Mouse (Mus musculus): Measurements from ENCODE around the gene Kcng3.

Gene Kcng3

DNA sequence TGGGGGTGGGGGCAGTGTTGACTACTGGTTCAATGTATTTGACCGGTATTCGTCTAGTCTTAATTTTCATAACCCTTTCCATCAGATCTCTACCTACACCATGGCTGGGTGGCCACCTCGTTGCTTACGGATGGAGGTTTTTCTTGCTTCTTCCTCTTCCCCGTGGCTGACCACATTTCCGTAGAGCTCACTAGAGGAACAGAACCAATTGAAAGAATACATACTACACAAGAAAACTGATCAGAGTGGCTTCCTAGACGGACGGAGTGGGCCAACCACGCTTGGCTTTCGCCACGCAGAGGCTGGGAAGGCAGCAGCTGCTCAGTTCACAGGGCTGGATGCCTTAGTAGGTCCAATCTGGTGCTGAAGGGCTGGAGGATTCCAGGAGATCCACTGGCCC is 75.9 kb downstream of the Kcng3 start:
- DNase-seq (ENCODE audit: low spot score in 2 of 2): no peak

GRCm38 (mm10) chr17:83554997-83555396 is 76.7 kb downstream of the Kcng3 start:
- no peak for DNase-seq (ENCODE audit: low spot score in 2 of 2)

- DNase-seq (ENCODE audit: low spot score in 2 of 2): peak in 1 of 2 experiments; percentile 19
Measured at GRCm38 (mm10) chr17:83548501-83549233, 83.0 kb downstream of the Kcng3 start.

DNA sequence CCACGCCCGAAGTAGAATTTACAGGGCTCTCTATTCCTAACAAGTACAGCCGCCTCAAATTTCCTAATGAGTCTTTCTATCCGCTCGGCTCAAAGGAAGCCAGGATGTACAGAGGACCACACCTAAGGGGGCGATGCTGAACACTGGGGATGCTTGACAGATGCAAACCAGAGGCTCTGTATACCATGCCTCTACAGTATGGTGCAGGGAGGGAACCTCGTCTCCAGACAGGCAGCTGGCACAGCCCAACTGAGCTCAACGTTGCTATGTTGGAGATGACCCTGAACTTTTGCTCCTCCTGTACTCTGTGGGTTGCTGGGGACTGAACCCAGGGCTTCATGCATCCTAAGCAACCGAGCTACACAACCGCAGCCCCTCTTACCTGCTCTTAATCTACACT is 84.5 kb downstream of the Kcng3 start:
- DNase-seq (ENCODE audit: low spot score in 2 of 2): no peak

DNA sequence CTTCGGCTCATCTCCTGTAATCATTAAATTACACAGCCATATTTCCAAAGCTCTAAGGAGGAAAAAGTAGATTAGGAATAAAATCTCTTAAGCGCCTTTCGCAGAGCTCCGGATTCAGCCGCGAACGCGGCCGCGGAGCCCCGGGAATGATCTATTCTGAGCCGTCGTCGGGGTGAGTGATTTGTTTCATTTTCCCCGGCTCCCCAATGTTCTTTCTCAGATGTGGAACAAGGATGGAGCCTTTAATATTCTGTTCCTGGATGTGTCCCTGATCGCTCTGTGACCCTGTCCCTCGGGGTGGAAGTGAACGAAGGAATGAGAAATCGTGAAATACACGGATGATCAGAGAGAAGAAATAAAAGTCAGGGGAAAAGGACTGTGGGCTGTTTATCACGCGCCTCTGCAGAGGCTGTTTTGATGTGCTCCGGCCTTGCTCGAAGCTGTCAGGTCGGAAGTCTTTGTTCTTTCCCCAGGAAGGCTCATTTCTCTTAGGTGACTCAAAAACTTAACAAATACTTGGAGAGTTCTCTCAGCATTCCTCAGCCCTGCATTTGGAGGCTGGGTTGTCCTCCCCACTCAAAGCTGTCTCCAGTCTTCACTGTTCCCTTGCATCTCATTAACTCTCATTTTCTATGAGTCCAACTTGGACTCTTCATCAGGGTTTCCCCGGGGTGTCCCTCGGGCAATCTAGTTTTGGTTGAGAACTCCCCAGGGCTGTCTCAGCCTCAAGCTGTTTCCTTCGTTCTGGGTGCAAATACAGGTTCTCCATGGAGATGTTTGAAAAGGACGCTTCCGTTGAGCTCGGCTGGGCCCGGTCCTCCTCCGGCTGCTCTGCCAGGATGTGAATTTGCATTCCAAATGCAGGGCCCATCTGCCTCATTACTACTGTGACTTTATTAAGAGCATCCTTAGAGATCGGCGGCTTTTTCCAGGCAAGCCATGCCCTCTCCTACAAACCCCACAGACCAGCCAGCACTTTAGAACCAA is 85.6 kb downstream of the Kcng3 start:
- peak in 1 of 2 experiments; percentile 11 for DNase-seq (ENCODE audit: low spot score in 2 of 2)

DNA sequence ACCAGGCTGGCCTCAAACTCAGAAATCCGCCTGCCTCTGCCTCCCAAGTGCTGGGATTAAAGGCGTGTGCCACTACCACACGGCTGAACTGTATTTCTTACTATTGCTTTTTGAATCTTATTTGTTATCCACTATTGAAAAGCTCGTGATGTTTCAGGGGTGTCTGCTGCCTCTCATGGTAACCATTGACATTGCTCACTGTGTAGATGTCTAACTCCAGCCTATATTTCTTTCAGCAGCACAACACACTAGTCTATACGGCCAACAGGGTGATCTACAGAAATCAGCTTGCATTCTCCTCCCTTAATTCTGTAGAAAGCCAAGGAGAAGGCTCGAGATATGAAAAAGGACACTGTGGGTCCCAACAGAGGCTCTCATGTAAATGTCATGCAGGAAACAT is 86.4 kb downstream of the Kcng3 start:
- DNase-seq (ENCODE audit: low spot score in 2 of 2): no peak

DNA sequence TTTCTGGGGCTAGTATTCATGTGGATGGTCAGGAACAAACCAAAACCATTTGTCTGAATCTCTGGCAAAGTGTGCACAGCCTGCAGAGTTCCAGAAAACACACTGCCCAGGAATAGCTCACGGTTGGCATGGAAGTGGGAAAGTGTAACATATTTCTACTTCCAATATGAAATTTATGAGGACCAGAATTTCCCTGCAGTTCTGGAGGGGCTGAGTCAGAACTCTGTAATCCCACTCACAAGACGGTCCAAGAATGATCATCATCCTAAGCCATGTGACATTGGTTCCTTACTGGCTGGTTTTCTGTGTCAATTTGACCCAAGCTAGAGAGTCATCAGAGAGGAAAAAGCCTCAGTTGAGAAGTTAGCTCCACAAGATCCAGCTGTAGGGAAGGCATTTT is 89.3 kb downstream of the Kcng3 start:
- DNase-seq (ENCODE audit: low spot score in 2 of 2): no peak

- no peak for DNase-seq (ENCODE audit: low spot score in 2 of 2)
Measured at GRCm38 (mm10) chr17:83539262-83540037, 92.2 kb downstream of the Kcng3 start.

DNA sequence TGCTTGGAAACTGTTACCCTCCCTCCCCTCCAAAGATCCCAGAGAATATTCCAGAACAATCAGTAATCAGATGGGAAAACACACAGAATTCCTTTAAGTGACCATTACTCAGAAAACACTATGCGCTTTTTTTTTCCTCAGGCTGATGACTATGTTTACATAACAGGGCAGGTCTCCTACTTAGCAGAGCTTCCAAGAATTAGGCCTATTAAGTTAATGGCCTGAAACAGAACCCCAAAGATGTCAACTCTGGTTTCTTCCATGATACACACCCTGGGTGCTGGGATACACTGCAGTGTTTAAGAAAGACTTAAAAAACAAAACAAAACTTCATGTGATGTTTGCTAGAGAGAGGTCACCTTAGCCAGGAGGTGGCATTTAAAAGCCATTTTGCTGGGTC is 93.0 kb downstream of the Kcng3 start:
- no peak for DNase-seq (ENCODE audit: low spot score in 2 of 2)

DNA sequence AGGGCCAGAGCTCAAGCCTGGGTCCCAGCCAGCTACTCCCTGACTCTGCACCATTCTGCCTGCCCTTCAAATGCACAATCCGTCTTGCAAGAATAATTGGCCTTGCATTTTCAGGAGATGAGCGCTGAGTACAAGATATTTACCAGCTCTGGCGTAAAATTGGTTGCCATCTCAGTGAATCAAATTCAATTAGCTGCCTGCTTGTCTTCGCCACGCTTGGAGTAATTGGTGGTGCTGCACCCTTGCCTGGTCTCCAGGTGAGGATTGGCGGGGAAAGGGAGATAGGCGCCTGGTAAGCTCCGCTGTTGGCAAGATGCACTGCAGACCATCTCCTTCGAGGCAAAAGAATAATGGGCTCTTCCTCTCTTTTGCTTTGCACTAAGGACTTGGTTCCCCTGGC is 93.6 kb downstream of the Kcng3 start:
- no peak for DNase-seq (ENCODE audit: low spot score in 2 of 2)

Data from natural killer cell, adult 2 months (primary cell).